Mouse (Mus musculus): Measurements from ENCODE around the gene Nr2f6.

The Nr2f6 gene

DNA sequence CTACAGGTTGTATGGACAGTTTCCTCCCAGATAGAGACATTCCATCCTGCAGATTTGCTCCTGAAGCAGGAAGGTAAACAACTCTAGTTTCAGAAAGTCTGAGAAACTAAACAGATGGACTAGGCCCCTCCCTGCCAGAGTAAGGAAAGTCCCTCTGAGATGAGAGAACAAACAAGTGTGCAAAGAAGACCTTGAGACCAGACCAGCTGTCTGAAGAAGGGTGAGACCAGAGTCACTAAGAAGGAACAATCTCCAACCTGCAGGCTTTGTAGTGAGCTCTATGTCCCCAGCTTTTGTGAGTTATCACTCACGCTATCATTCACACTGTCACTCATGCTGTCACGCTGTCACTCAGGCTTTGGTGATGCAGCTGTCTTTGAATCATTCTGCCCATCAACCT lies 9.9 kb upstream of the Nr2f6 start:
- DNase-seq (ENCODE audit: low spot score in 2 of 2): no peak

- DNase-seq (ENCODE audit: low spot score in 2 of 2): no peak
These were observed 6.5 kb upstream of the Nr2f6 start for GRCm38 (mm10) chr8:71388267-71388666.

GRCm38 (mm10) chr8:71385212-71385835 lies 3.6 kb upstream of the Nr2f6 start:
- no peak for DNase-seq (ENCODE audit: low spot score in 2 of 2)

- DNase-seq (ENCODE audit: low spot score in 2 of 2): no peak
These were observed 2.1 kb upstream of the Nr2f6 start for GRCm38 (mm10) chr8:71383860-71384259.

- DNase-seq (ENCODE audit: low spot score in 2 of 2): no peak
These were observed 1.6 kb upstream of the Nr2f6 start for GRCm38 (mm10) chr8:71383396-71383795.

DNA sequence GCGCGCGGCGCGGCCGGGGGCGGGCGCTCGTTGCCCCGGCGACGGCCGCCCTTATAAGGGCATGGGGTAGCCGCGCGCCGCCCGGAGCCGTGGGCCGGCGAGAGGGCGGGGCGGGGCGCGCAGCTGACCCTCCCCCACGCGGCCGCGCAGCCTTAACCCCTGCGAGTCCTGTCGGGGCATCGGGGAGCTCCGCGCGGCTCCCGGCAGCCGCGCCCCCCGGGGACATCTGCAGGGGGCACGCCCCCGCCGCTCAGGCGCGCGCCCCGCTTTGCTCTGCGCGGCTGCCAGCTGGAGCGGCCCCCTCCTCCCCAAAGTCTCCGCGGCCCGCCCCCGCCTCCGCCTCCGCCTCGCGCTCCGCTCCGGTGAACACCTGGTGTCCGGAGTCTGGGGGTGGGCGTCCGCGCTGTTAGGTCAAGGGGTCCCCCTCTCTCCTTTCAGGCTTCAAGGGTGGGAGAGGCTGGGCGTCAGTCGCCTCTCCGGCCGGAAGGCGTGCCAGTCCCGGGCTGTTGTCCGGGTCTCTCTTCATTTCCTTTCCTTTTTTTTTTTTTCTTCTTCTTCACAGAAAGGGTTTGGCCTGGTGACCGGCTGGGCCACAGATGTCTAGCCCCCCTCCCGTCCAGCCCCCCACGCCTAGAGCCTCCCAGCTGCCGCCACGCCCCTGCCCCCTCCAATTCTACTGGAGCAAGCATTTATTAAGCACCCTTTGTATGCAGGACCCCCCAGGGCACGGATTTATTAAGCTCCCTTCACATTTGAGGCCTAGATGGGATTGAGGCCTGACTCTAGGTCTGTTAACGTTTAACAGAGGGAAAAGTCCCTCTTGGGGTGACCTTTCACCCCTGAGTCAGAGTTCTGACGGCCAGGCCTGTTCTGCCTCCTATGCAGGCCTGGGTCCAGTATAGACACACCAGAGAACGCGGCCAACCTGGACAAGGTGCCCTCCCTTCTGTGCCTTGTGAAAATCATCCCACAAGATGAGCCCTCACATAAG lies 506 bp upstream of the Nr2f6 start:
- DNase-seq (ENCODE audit: low spot score in 2 of 2): peak in 1 of 2 experiments; percentile 51

DNA sequence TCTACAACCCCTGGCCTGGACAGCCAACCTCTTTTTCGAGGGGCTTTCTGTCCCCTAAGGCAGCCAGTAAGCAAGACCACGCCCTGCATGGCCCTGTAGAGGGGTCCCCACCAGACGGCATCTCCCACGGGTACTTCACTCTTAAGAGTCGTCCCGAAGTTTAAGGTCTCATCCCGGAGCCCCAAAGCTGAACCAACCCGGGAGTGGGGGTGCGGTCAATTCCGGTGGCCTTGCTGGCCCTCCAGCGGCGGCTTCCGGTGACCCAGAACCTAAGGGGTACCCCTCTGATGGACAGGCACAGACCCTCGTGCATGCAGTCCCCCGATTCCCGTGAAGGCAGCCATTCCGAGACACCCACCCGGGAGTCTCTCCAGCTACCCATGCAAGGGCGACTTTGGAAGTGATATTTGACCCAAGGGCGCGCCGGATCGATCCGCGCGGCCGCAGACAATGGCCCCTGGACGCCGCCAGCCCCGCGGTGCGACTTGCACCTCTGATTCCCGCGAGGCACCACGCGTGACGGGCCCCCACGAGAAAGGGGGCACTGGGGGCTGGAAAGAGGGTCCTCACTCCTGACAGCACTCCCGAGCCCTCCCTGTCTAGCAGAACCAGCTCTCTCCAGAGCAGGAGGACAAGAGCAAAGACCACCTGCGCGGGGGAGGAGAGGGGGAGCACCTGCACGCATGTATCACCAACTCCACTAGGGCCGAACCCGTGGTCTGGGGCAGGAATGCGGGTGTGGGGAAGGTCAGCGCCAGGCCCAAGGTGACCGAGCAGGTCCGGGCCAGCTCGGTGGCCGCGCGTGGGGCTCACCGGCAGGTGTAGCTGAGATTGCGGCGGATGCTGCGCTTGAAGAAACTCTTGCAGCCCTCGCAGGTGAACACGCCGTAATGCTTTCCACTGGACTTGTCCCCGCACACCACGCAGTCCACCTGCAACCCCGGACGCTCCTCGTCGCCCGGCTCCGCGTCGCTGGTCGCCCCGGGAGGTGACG lies 1.3 kb downstream of the Nr2f6 start:
- DNase-seq (ENCODE audit: low spot score in 2 of 2): no peak

DNA sequence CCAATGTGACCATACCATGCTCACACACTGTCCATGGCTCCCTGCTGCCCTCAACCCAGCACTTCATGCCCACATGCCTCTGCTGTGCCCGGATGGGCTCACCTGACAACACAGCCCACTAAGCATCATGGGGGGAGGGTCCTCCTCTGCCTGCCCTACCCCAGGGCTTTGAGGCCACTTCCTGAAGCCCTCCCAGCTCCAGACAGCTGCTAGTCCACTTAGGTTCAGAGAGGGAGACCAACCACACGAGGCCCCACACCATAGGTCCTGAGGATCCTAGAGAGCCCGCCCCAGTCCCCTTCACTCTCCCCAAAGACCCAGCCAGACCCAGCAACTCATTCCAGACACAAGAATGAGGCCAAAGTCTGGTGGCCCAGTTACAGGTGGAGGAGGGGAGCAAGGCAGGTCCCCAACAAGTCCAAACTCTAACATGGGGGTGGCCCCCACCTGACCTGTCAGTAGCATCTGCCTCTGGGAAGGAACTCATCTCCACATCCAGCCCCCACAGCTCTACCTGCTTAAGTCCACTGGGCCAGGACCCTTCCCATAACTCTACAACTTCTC lies 2.2 kb downstream of the Nr2f6 start:
- no peak for DNase-seq (ENCODE audit: low spot score in 2 of 2)

GRCm38 (mm10) chr8:71379008-71379407 lies 2.8 kb downstream of the Nr2f6 start:
- DNase-seq (ENCODE audit: low spot score in 2 of 2): no peak

- DNase-seq (ENCODE audit: low spot score in 2 of 2): no peak
These were observed 5.2 kb downstream of the Nr2f6 start for GRCm38 (mm10) chr8:71376423-71377030.

GRCm38 (mm10) chr8:71375581-71376422 lies 6.0 kb downstream of the Nr2f6 start:
- DNase-seq (ENCODE audit: low spot score in 2 of 2): peak in 1 of 2 experiments; percentile 46

GRCm38 (mm10) chr8:71374616-71375206 lies 7.0 kb downstream of the Nr2f6 start:
- DNase-seq (ENCODE audit: low spot score in 2 of 2): no peak

DNA sequence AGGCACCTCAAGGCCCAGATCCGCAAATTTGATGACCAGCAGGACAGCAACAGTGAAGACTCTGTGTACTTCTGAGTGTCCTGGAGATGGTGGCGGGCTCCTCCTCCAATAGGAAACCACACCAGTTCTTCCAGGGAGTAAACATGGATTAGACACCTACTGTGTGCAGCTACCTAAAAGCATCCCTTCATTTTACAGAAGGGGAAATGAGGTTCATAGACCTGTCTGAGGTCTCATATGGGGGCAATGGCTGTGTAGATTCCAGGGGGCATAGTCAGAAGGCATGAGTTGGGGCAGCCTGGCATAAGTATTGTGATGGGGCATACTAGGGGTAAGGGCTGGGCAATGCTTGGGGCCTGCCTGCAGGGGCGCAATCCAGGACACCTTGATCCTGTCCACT lies 8.8 kb downstream of the Nr2f6 start:
- DNase-seq (ENCODE audit: low spot score in 2 of 2): no peak

DNA sequence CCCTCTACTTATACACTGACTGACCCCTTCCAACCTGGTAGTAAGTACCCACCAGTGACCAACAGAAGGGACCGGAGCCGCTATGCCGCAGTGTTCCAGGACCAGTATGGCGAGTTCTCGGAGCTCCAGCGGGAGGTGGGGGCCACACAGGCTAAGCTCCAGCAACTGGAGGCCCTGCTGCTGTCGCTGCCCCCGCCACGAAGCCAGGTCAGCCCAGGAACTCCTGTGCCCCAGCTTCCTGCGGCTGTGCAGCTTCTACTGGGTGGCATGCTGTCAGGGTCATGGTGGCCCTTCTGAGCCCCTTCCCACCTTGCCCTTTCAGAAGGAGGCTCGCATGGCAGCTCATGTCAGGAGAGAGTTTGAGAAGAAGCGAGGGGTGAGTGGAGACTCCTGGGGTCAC lies 9.3 kb downstream of the Nr2f6 start:
- no peak for DNase-seq (ENCODE audit: low spot score in 2 of 2)

GRCm38 (mm10) chr8:71371236-71371848 lies 10.4 kb downstream of the Nr2f6 start, which contains the start of gene Ocel1:
Gene Ocel1 (plus strand): TSS chr8:71371298.
- peak; percentile 95 to 96 for DNase-seq (ENCODE audit: low spot score in 2 of 2)

GRCm38 (mm10) chr8:71370711-71371235 lies 11.0 kb downstream of the Nr2f6 start:
- no peak for DNase-seq (ENCODE audit: low spot score in 2 of 2)

- no peak for DNase-seq (ENCODE audit: low spot score in 2 of 2)
These were observed 12.6 kb downstream of the Nr2f6 start for GRCm38 (mm10) chr8:71369040-71369718.

DNA sequence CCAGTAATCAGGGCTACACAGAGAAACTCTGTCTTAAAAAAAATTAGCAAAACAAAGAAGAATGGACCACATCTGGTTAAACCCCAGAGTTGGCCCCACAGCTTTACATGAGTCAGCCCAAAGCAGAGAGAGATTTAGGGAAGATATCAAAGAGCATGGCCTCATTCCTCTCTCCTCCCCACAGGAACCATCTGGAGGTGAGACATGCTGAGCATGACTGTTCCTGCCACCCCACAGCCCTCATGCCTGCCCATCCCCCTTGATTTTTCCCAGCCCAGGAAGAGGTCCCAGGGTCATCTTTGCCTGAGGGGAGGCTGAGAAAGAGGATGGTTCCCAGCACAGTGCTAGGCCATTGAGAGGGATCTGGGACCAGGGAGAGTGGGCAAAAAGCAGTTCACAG lies 13.4 kb downstream of the Nr2f6 start:
- DNase-seq (ENCODE audit: low spot score in 2 of 2): no peak
